Comparison of ENCODE assay signal across 18 mouse cellular contexts in genomic region chr16:4315352-4316093, GRCm38 (mm10).
A peak's percentile ranks its signal among the peaks of the same experiment; 100 is the strongest.
DNase-seq lines count a peak whose midpoint lies in the region; ATAC-seq and TF ChIP-seq lines count a peak whose summit lies in the region.
"Had no signal": no experiment of that assay in that cellular context is flagged by ENCODE, and none has a peak within 500 bp of the region (broad histone marks: within the 10 kb centered on the region; RNA-seq: fewer than 3 reads in every experiment).

No protein-coding gene starts in this region.

- WGBS in forebrain, embryonic 16.5 days: 77% methylated on average over 2 of the region's 2 CpGs
- 87% methylated on average over 2 of the region's 2 CpGs for WGBS in forebrain, embryonic 14.5 days
- 64% methylated on average over 2 of the region's 2 CpGs for WGBS in limb, embryonic 13.5 days
- 82% methylated on average over 2 of the region's 2 CpGs for WGBS in limb, embryonic 10.5 days
- WGBS in midbrain, embryonic 13.5 days: 82% methylated on average over 2 of the region's 2 CpGs
- WGBS in midbrain, postnatal 0 days: 78% methylated on average over 2 of the region's 2 CpGs

- no peak overlapping the region for H3K27ac ChIP-seq in forebrain, embryonic 16.5 days (ENCODE audit: low read length)
- no peak overlapping the region for H3K27ac ChIP-seq in forebrain, embryonic 14.5 days (ENCODE audit: low read depth, low read length)
- no peak overlapping the region for H3K27ac ChIP-seq in limb, embryonic 13.5 days
- H3K27ac ChIP-seq in limb, embryonic 10.5 days: no peak overlapping the region
- H3K27ac ChIP-seq in midbrain, embryonic 13.5 days: no peak overlapping the region
- no peak overlapping the region for H3K27ac ChIP-seq in midbrain, postnatal 0 days (ENCODE audit: low read depth, low read length)
- H3K27ac ChIP-seq: embryonic facial prominence, embryonic 13.5 days; forebrain, embryonic 12.5 days; heart, embryonic 15.5 days; intestine, embryonic 15.5 days; limb, embryonic 12.5 days; liver, embryonic 15.5 days; neural tube, embryonic 12.5 days had no signal

- H3K36me3 ChIP-seq in forebrain, embryonic 16.5 days (ENCODE audit: control insufficient read depth, insufficient read depth): no peaks in the 10 kb centered on the region
- no peaks in the 10 kb centered on the region for H3K36me3 ChIP-seq in forebrain, embryonic 14.5 days (ENCODE audit: control insufficient read depth, insufficient read depth, low read length)
- H3K36me3 ChIP-seq in limb, embryonic 13.5 days: no peaks in the 10 kb centered on the region
- no peaks in the 10 kb centered on the region for H3K36me3 ChIP-seq in limb, embryonic 10.5 days
- no peaks in the 10 kb centered on the region for H3K36me3 ChIP-seq in midbrain, embryonic 13.5 days
- H3K36me3 ChIP-seq in midbrain, postnatal 0 days (ENCODE audit: insufficient read depth, low read length): no peaks in the 10 kb centered on the region
- H3K36me3 ChIP-seq: embryonic facial prominence, embryonic 13.5 days; forebrain, embryonic 12.5 days; G1E; heart, embryonic 15.5 days; intestine, embryonic 15.5 days; limb, embryonic 12.5 days; liver, embryonic 15.5 days; neural tube, embryonic 12.5 days had no signal

- no peak overlapping the region for H3K9ac ChIP-seq in forebrain, embryonic 16.5 days (replicated peaks; ENCODE audit: low read depth, low read length)
- no peak overlapping the region for H3K9ac ChIP-seq in forebrain, embryonic 14.5 days (ENCODE audit: low read length)
- H3K9ac ChIP-seq in limb, embryonic 13.5 days: no peak overlapping the region
- no peak overlapping the region for H3K9ac ChIP-seq in midbrain, embryonic 13.5 days (replicated peaks)
- H3K9ac ChIP-seq in midbrain, postnatal 0 days (replicated peaks; ENCODE audit: low read length, poor library complexity, severe bottlenecking): no peak overlapping the region
- H3K9ac ChIP-seq: embryonic facial prominence, embryonic 13.5 days; forebrain, embryonic 12.5 days; heart, embryonic 15.5 days; intestine, embryonic 15.5 days; limb, embryonic 12.5 days; liver, embryonic 15.5 days; neural tube, embryonic 12.5 days had no signal

- no peak overlapping the region for H3K4me2 ChIP-seq in forebrain, embryonic 16.5 days (ENCODE audit: low read length)
- H3K4me2 ChIP-seq in forebrain, embryonic 14.5 days (ENCODE audit: low read length): no peak overlapping the region
- H3K4me2 ChIP-seq in limb, embryonic 13.5 days (replicated peaks): no peak overlapping the region
- H3K4me2 ChIP-seq in midbrain, embryonic 13.5 days (replicated peaks): no peak overlapping the region
- H3K4me2 ChIP-seq in midbrain, postnatal 0 days (ENCODE audit: low read depth, low read length, poor library complexity, severe bottlenecking): no peak overlapping the region
- H3K4me2 ChIP-seq: embryonic facial prominence, embryonic 13.5 days; forebrain, embryonic 12.5 days; heart, embryonic 15.5 days; intestine, embryonic 15.5 days; limb, embryonic 12.5 days; liver, embryonic 15.5 days; neural tube, embryonic 12.5 days had no signal

- 0 out of 2 replicates have a peak, but pooled peaks have one; percentile 28 for ATAC-seq in forebrain, embryonic 16.5 days
- no peak for ATAC-seq in forebrain, embryonic 14.5 days
- 0 out of 2 replicates have a peak, but pooled peaks have one; percentile 16 for ATAC-seq in limb, embryonic 13.5 days (ENCODE audit: low FRiP score, low read depth)
- ATAC-seq in midbrain, embryonic 13.5 days: peak; percentile 60
- ATAC-seq in midbrain, postnatal 0 days (ENCODE audit: low FRiP score): no peak

- no peak for TF ChIP-seq CTCF in midbrain, postnatal 0 days (IDR thresholded peaks at IDR 0.05)

- no peak overlapping the region for H3K4me3 ChIP-seq in forebrain, embryonic 16.5 days (replicated peaks; ENCODE audit: low read length)
- no peak overlapping the region for H3K4me3 ChIP-seq in forebrain, embryonic 14.5 days (ENCODE audit: low read depth, low read length)
- H3K4me3 ChIP-seq in limb, embryonic 13.5 days: no peak overlapping the region
- H3K4me3 ChIP-seq in limb, embryonic 10.5 days: no peak overlapping the region
- H3K4me3 ChIP-seq in midbrain, embryonic 13.5 days (replicated peaks): no peak overlapping the region
- no peak overlapping the region for H3K4me3 ChIP-seq in midbrain, postnatal 0 days (ENCODE audit: low read depth, low read length)
- H3K4me3 ChIP-seq: embryonic facial prominence, embryonic 13.5 days; erythroblast, embryonic 14.5 days; forebrain, embryonic 12.5 days; heart, embryonic 15.5 days; intestine, embryonic 15.5 days; limb, embryonic 12.5 days; liver, embryonic 15.5 days; megakaryocyte, embryonic 14.5 days; neural tube, embryonic 12.5 days had no signal

- no peak for DNase-seq in forebrain, embryonic 14.5 days (ENCODE audit: low spot score)
- DNase-seq in limb, embryonic 10.5 days (ENCODE audit: low spot score): no peak
- DNase-seq in midbrain, postnatal 0 days (ENCODE audit: low spot score): no peak
- peak; percentile 65 for DNase-seq in skeletal muscle tissue, adult 2 months (ENCODE audit: low read depth, low spot score)
- no peak for DNase-seq in frontal cortex, postnatal 36 days (ENCODE audit: low spot score in 2 of 2)

- H3K4me1 ChIP-seq in forebrain, embryonic 16.5 days (replicated peaks; ENCODE audit: control insufficient read depth, insufficient read depth, low read length): peaks cover 9% of the 10 kb centered on the region
- H3K4me1 ChIP-seq in forebrain, embryonic 14.5 days (ENCODE audit: control insufficient read depth, insufficient read depth, low read length): peaks cover 7% of the 10 kb centered on the region; the same call in 1 of the 2 replicates
- peaks cover 9% of the 10 kb centered on the region for H3K4me1 ChIP-seq in limb, embryonic 13.5 days
- H3K4me1 ChIP-seq in limb, embryonic 10.5 days: no peaks in the 10 kb centered on the region
- H3K4me1 ChIP-seq in midbrain, embryonic 13.5 days (replicated peaks): peaks cover 9% of the 10 kb centered on the region
- 0 out of 2 replicates have a peak, but pooled peaks cover 7% of the 10 kb centered on the region for H3K4me1 ChIP-seq in midbrain, postnatal 0 days (ENCODE audit: insufficient read depth, low read length)
- H3K4me1 ChIP-seq: heart, embryonic 15.5 days; liver, embryonic 15.5 days; neural tube, embryonic 12.5 days had no signal

- H3K27me3 ChIP-seq in forebrain, embryonic 16.5 days (replicated peaks; ENCODE audit: control insufficient read depth, insufficient read depth, low read length): no peaks in the 10 kb centered on the region
- no peaks in the 10 kb centered on the region for H3K27me3 ChIP-seq in forebrain, embryonic 14.5 days (replicated peaks; ENCODE audit: control insufficient read depth, insufficient read depth, low read length)
- H3K27me3 ChIP-seq in limb, embryonic 13.5 days: no peaks in the 10 kb centered on the region
- no peaks in the 10 kb centered on the region for H3K27me3 ChIP-seq in limb, embryonic 10.5 days (ENCODE audit: low read depth, poor library complexity, severe bottlenecking)
- no peaks in the 10 kb centered on the region for H3K27me3 ChIP-seq in midbrain, embryonic 13.5 days
- no peaks in the 10 kb centered on the region for H3K27me3 ChIP-seq in midbrain, postnatal 0 days (ENCODE audit: insufficient read depth, low read length)
- H3K27me3 ChIP-seq: embryonic facial prominence, embryonic 13.5 days; forebrain, embryonic 12.5 days; heart, embryonic 15.5 days; intestine, embryonic 15.5 days; limb, embryonic 12.5 days; liver, embryonic 15.5 days; megakaryocyte, embryonic 14.5 days; neural tube, embryonic 12.5 days had no signal

- no peaks in the 10 kb centered on the region for H3K9me3 ChIP-seq in forebrain, embryonic 16.5 days (ENCODE audit: control insufficient read depth, low read length)
- H3K9me3 ChIP-seq in forebrain, embryonic 14.5 days (replicated peaks; ENCODE audit: control insufficient read depth, low read length): no peaks in the 10 kb centered on the region
- H3K9me3 ChIP-seq in limb, embryonic 13.5 days: no peaks in the 10 kb centered on the region
- no peaks in the 10 kb centered on the region for H3K9me3 ChIP-seq in limb, embryonic 10.5 days (replicated peaks)
- H3K9me3 ChIP-seq in midbrain, embryonic 13.5 days: no peaks in the 10 kb centered on the region
- H3K9me3 ChIP-seq in midbrain, postnatal 0 days (ENCODE audit: low read length): no peaks in the 10 kb centered on the region
- H3K9me3 ChIP-seq: embryonic facial prominence, embryonic 13.5 days; forebrain, embryonic 12.5 days; G1E; heart, embryonic 15.5 days; intestine, embryonic 15.5 days; limb, embryonic 12.5 days; liver, embryonic 15.5 days; megakaryocyte, embryonic 14.5 days; neural tube, embryonic 12.5 days had no signal

Comparison
In these comparisons a context has a peak if more than half of its experiments do, and no peak if none do; other contexts are left out.
1. ATAC-seq: peak in forebrain, embryonic 16.5 days (single experiment), limb, embryonic 13.5 days (single experiment) and midbrain, embryonic 13.5 days (single experiment); none in forebrain, embryonic 14.5 days (single experiment) and midbrain, postnatal 0 days (single experiment).